Mouse (Mus musculus): ENCODE data around the gene Sh3bgrl.

DNA sequence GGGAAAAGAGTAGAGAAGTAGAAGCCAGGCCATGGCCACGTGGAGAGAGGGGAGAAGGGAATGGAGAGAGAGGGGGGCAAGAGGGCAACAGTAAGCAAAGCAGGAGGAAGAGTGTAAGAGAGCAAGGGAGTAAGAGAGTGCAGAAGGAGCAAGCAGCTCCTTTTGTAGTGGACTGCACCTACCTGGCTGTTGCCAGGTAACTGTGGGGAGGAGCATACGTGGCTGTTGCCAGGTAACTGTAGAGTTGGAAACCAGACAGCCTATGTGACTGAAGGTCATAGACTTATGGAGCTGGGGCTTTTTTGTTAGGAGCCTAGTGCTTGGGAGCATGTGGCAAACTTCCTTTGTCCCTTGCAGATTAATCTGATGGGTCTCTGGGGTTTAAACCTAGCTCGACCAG lies 80.3 kb downstream of the Sh3bgrl start:
- TF ChIP-seq POLR2A (IDR thresholded peaks at IDR 0.05; ENCODE audit: borderline replicate concordance, control insufficient read depth, low read depth, low read length) (no peak), CTCF (IDR thresholded peaks at IDR 0.05; ENCODE audit: control insufficient read depth, insufficient read depth, low read length) (no peak)

All from bone marrow, adult 2 months (tissue).